Mouse (Mus musculus) CH12.LX (cell line): ENCODE results near the gene Chil5. TPM values are rescaled to one million over a fixed set of nuclear protein-coding genes. Genes with fewer than 3 reads are reported as not detected.
A peak's percentile ranks its signal among the peaks of the same experiment; 100 is the strongest.

Experiments
- DNase-seq: peaks from one replicate; pipeline ENCODE4 v3.0.0-alpha.2; 2013; ENCODE audit errors: extremely low read depth
- H3K27ac ChIP-seq: 2 replicates; pipeline ENCODE4 v1.5.1; 2012; ENCODE audit warnings: low read depth, mild to moderate bottlenecking, control low read depth, moderate library complexity; ENCODE audit not compliant: insufficient read depth
- H3K27me3 ChIP-seq: replicated peaks from 2 replicates; pipeline ENCODE3; 2012; ENCODE audit warnings: inconsistent platforms
- H3K36me3 ChIP-seq, 2 experiments: replicated peaks in 1 of 2; 2 replicates each; pipeline versions ENCODE3 to v1.6.1; 2012; ENCODE audit warnings: inconsistent platforms in 1 of 2, low read length in 1 of 2, mild to moderate bottlenecking in 1 of 2, mixed read lengths in 1 of 2, moderate library complexity in 1 of 2; ENCODE audit not compliant: control insufficient read depth in 1 of 2, insufficient read depth in 1 of 2
- H3K4me1 ChIP-seq, 2 experiments: 2 replicates each; pipeline ENCODE4 v1.6.1; 2012; ENCODE audit warnings: inconsistent platforms in 1 of 2, moderate library complexity in 1 of 2; ENCODE audit not compliant: insufficient read depth in 2 of 2, control insufficient read depth in 1 of 2
- H3K4me2 ChIP-seq: 2 replicates; pipeline ENCODE4 v1.6.1; 2012; ENCODE audit warnings: low read depth, mild to moderate bottlenecking, control low read depth; ENCODE audit not compliant: poor library complexity, insufficient read depth, severe bottlenecking
- H3K4me3 ChIP-seq, 3 experiments: fragments of 150-350 bp in 1 of 3; sonication (generic) in 1 of 3; replicated peaks in 1 of 3; 2 replicates each; pipeline versions ENCODE3 to v1.5.1; 2011 to 2012; ENCODE audit warnings: low read depth in 2 of 3, low read length in 2 of 3, mild to moderate bottlenecking in 2 of 3, moderate library complexity in 2 of 3, control low read depth in 1 of 3, improper control_type of control experiment in 1 of 3, inconsistent platforms in 1 of 3, mixed read lengths in 1 of 3; ENCODE audit not compliant: poor library complexity in 1 of 3
- H3K79me2 ChIP-seq: replicated peaks from 2 replicates; pipeline ENCODE4 v1.6.1; 2012; ENCODE audit warnings: mild to moderate bottlenecking, moderate library complexity; ENCODE audit not compliant: control insufficient read depth, poor library complexity, insufficient read depth, severe bottlenecking; ENCODE audit errors: extremely low read depth
- H3K9ac ChIP-seq: 2 replicates; pipeline ENCODE4 v1.6.1; 2012; ENCODE audit warnings: low read depth, mild to moderate bottlenecking, control low read depth, moderate library complexity; ENCODE audit not compliant: insufficient read depth
- H3K9me3 ChIP-seq: replicated peaks from 2 replicates; pipeline ENCODE3; 2012; ENCODE audit warnings: low read length, inconsistent platforms, mixed read lengths
- POLR2AphosphoS2 ChIP-seq: IDR thresholded peaks from 2 replicates; pipeline ENCODE4 v1.6.1; 2011; ENCODE audit warnings: low read depth, low read length, improper control_type of control experiment
- SMC3 ChIP-seq: IDR thresholded peaks from 2 replicates; pipeline ENCODE4 v1.6.1; 2011; ENCODE audit warnings: low read depth, low read length, improper control_type of control experiment
- dilution Hi-C: fragments of 300-500 bp; cut with MboI; formaldehyde crosslinking; loops from 2 replicates; pipeline ENCODE4 v1.14.3; 2020; ENCODE audit warnings: low sequenced_read_pairs; ENCODE audit not compliant: extremely low pct_unique_long_range_greater_than_20kb, extremely low pct_ligation_motif_present
- in situ Hi-C: fragments of 300-500 bp; cut with MboI; formaldehyde crosslinking; loops from 3 replicates; pipeline ENCODE4 v1.14.3; 2019; ENCODE audit warnings: low sequenced_read_pairs, low pct_ligation_motif_present, low pct_unique_long_range_greater_than_20kb, mixed read lengths
- polyA plus RNA-seq: library from polyadenylated mRNA; unstranded; fragments of >175 nt; gene quantifications from 2 replicates; pipeline ENCODE4 v1.2.1, GENCODE M21; 2012; ENCODE audit warnings: low read depth; ENCODE audit not compliant: insufficient read length
- total RNA-seq, 2 experiments: library from RNA; depleted of rRNA; stranded (reverse); fragments of 300-350 nt in 1 of 2; fragments of >200 nt in 1 of 2; gene quantifications; 2 replicates each; pipeline ENCODE4 v1.2.3; 2012 to 2014

The Chil5 gene
- total and polyA plus RNA-seq, 3 experiments, result 0.30 TPM; not detected in 2

- Histone ChIP-seq H3K4me2 (no peak overlapping the region), H3K4me1 (peaks cover 0 to 9% of the 10 kb centered on the region in 2 experiments; a peak in 1 of 4 replicates), H3K27ac (no peak overlapping the region), H3K36me3 (peaks cover 24 to 56% of the 10 kb centered on the region in 2 experiments), H3K4me3 (no peak overlapping the region), H3K27me3 (no peaks in the 10 kb centered on the region), H3K9me3 (no peaks in the 10 kb centered on the region), H3K9ac (no peak overlapping the region), H3K79me2 (no peaks in the 10 kb centered on the region)
- dilution Hi-C loops (no loop called here), in situ Hi-C loops (no loop called here)
- TF ChIP-seq SMC3 (no peak), POLR2AphosphoS2 (peak; percentile 90; the same call in 1 of the 2 replicates)
- no peak for DNase-seq
Measured at GRCm38 (mm10) chr3:105971831-105972446, 60.7 kb downstream of the Chil5 start.

Other genes starting within 250 kb of the Chil5 start
- 63.3 and 116 TPM in 2 replicates for gene Rap1a, start 231.5 kb downstream of the Chil5 start, total RNA-seq (2012; rRNA removed)
- 209 and 234 TPM in 2 replicates for gene Rap1a, start 231.5 kb downstream of the Chil5 start, total RNA-seq (2014; rRNA removed)
- gene Rap1a, start 231.5 kb downstream of the Chil5 start, polyA plus RNA-seq, result 222 and 250 TPM in 2 replicates
- 1.1 and 1.2 TPM in 2 replicates for gene Adora3, start 162.0 kb downstream of the Chil5 start, total RNA-seq (2012; rRNA removed)
- gene Adora3, start 162.0 kb downstream of the Chil5 start, total RNA-seq (2014; rRNA removed), result 0.54 and 0.73 TPM in 2 replicates
- 1.3 and 1.4 TPM in 2 replicates for gene Adora3, start 162.0 kb downstream of the Chil5 start, polyA plus RNA-seq
- 0.25 TPM in 1 of 2 replicates, not detected in the other for gene Tmigd3, start 161.9 kb downstream of the Chil5 start, total RNA-seq (2012; rRNA removed)
- not detected in 2 replicates for gene Tmigd3, start 161.9 kb downstream of the Chil5 start, total RNA-seq (2014; rRNA removed)
- 1.3 TPM in 1 of 2 replicates, not detected in the other for gene Tmigd3, start 161.9 kb downstream of the Chil5 start, polyA plus RNA-seq
- gene I830077J02Rik, start 100.2 kb downstream of the Chil5 start, total RNA-seq (2012; rRNA removed), result 0.84 and 1.3 TPM in 2 replicates
- gene I830077J02Rik, start 100.2 kb downstream of the Chil5 start, total RNA-seq (2014; rRNA removed), result 2.9 and 3.2 TPM in 2 replicates
- gene I830077J02Rik, start 100.2 kb downstream of the Chil5 start, polyA plus RNA-seq, result 8.3 and 10.2 TPM in 2 replicates
- gene Wdr77, start 73.4 kb downstream of the Chil5 start, total RNA-seq (2012; rRNA removed), result 87.4 and 114 TPM in 2 replicates
- gene Wdr77, start 73.4 kb downstream of the Chil5 start, total RNA-seq (2014; rRNA removed), result 86.7 and 91.2 TPM in 2 replicates
- 203 and 235 TPM in 2 replicates for gene Wdr77, start 73.4 kb downstream of the Chil5 start, polyA plus RNA-seq
- 317 and 342 TPM in 2 replicates for gene Atp5f1, start 72.7 kb downstream of the Chil5 start, total RNA-seq (2012; rRNA removed)
- 676 and 764 TPM in 2 replicates for gene Atp5f1, start 72.7 kb downstream of the Chil5 start, total RNA-seq (2014; rRNA removed)
- gene Atp5f1, start 72.7 kb downstream of the Chil5 start, polyA plus RNA-seq, result 494 and 505 TPM in 2 replicates
- gene Ovgp1, start 59.1 kb downstream of the Chil5 start, total RNA-seq (2012; rRNA removed), result 1.4 and 1.6 TPM in 2 replicates
- gene Ovgp1, start 59.1 kb downstream of the Chil5 start, total RNA-seq (2014; rRNA removed), result 2.3 TPM in 2 replicates
- 4.3 and 5.6 TPM in 2 replicates for gene Ovgp1, start 59.1 kb downstream of the Chil5 start, polyA plus RNA-seq
- gene Pifo, start 18.2 kb downstream of the Chil5 start, total RNA-seq (2012; rRNA removed), result 5.4 and 8.1 TPM in 2 replicates
- gene Pifo, start 18.2 kb downstream of the Chil5 start, total RNA-seq (2014; rRNA removed), result 13.7 and 16.4 TPM in 2 replicates
- 7.1 and 7.7 TPM in 2 replicates for gene Pifo, start 18.2 kb downstream of the Chil5 start, polyA plus RNA-seq
- gene Chia1, start 80.4 kb upstream of the Chil5 start, total RNA-seq (2012; rRNA removed), result 0.13 TPM in 1 of 2 replicates, not detected in the other
- 0.36 and 0.47 TPM in 2 replicates for gene Chia1, start 80.4 kb upstream of the Chil5 start, total RNA-seq (2014; rRNA removed)
- gene Chia1, start 80.4 kb upstream of the Chil5 start, polyA plus RNA-seq, result 0.38 and 0.46 TPM in 2 replicates
- gene Chil3, start 134.8 kb upstream of the Chil5 start, total RNA-seq (2012; rRNA removed), result not detected in 2 replicates
- not detected in 2 replicates for gene Chil3, start 134.8 kb upstream of the Chil5 start, total RNA-seq (2014; rRNA removed)
- not detected in 2 replicates for gene Chil3, start 134.8 kb upstream of the Chil5 start, polyA plus RNA-seq
- gene Chil4, start 186.7 kb upstream of the Chil5 start, total RNA-seq (2012; rRNA removed), result not detected in 2 replicates
- gene Chil4, start 186.7 kb upstream of the Chil5 start, total RNA-seq (2014; rRNA removed), result not detected in 2 replicates
- gene Chil4, start 186.7 kb upstream of the Chil5 start, polyA plus RNA-seq, result not detected in 2 replicates